Mouse (Mus musculus): ENCODE measurements around the gene Fgfr3. TPM values are rescaled to one million over a fixed set of nuclear protein-coding genes. Genes with fewer than 3 reads are reported as not detected.
A peak's percentile ranks its signal among the peaks of the same experiment; 100 is the strongest.

Gene Fgfr3
- total RNA-seq, 2 experiments from 2014 or later = 2.4 to 3.8 TPM

- DNase-seq = no peak
Observed at GRCm38 (mm10) chr5:33730516-33730915, 9.0 kb downstream of the Fgfr3 start.

GRCm38 (mm10) chr5:33731051-33731450, 9.6 kb downstream of the Fgfr3 start:
- DNase-seq = no peak

- no peak for DNase-seq
Observed at GRCm38 (mm10) chr5:33733837-33734236, 12.4 kb downstream of the Fgfr3 start.

GRCm38 (mm10) chr5:33735412-33736092, 14.1 kb downstream of the Fgfr3 start:
- DNase-seq = no peak

GRCm38 (mm10) chr5:33736230-33736629, 14.8 kb downstream of the Fgfr3 start:
- no peak for DNase-seq

GRCm38 (mm10) chr5:33737903-33738321, 16.4 kb downstream of the Fgfr3 start:
- DNase-seq = peak; percentile 75 to 82

- DNase-seq = no peak
Observed at GRCm38 (mm10) chr5:33738341-33738740, 16.9 kb downstream of the Fgfr3 start.

GRCm38 (mm10) chr5:33740548-33740947, 19.1 kb downstream of the Fgfr3 start:
- no peak for DNase-seq

- DNase-seq = peak; percentile 43 to 46
Observed at GRCm38 (mm10) chr5:33743481-33743880, 22.0 kb downstream of the Fgfr3 start.

- no peak for DNase-seq
Observed at GRCm38 (mm10) chr5:33777195-33777594, 55.7 kb downstream of the Fgfr3 start.

GRCm38 (mm10) chr5:33781964-33782344, 60.5 kb downstream of the Fgfr3 start:
- DNase-seq = no peak

GRCm38 (mm10) chr5:33782345-33782998, 61.0 kb downstream of the Fgfr3 start, which contains the start of gene Letm1:
Gene Letm1, minus strand, starts transcription at chr5:33782817.
- DNase-seq = peak; percentile 97 to 98

- no peak for DNase-seq
Observed at GRCm38 (mm10) chr5:33782999-33783390, 61.5 kb downstream of the Fgfr3 start.

Other genes with a start within 250 kb of the Fgfr3 start
- 10 to 100 TPM; 27.5 to 28.3 TPM for gene Fam53a, start 92.0 kb upstream of the Fgfr3 start, total RNA-seq (2021)
- gene Gm9903, start 91.7 kb upstream of the Fgfr3 start, total RNA-seq (2021) = under 1 TPM; 0.30 to 0.36 TPM
- 10 to 100 TPM; 44.8 to 47.8 TPM for gene Slbp, start 69.1 kb upstream of the Fgfr3 start, total RNA-seq (2021)
- 1 to 10 TPM; 7.6 to 8.4 TPM for gene Tacc3, start 63.5 kb upstream of the Fgfr3 start, total RNA-seq (2021)
- gene Tmem129, start 63.3 kb upstream of the Fgfr3 start, total RNA-seq (2021) = 10 to 100 TPM; 25.9 to 28.5 TPM
- 100 to 1,000 TPM; 132 to 134 TPM for gene Letm1, start 61.1 kb downstream of the Fgfr3 start, total RNA-seq (2021)
- gene Nsd2, start 99.1 kb downstream of the Fgfr3 start, total RNA-seq (2021) = 10 to 100 TPM; 40.9 to 55.2 TPM
- 10 to 100 TPM; 18.3 to 21.5 TPM for gene Nelfa, start 214.7 kb downstream of the Fgfr3 start, total RNA-seq (2021)

Data from adrenal gland, postnatal 36 days (tissue).